Mouse (Mus musculus): ENCODE results near the gene Gm13305.
"Not testable (repeated sequence)": the region's sequence is repeated elsewhere in the genome, so short reads cannot be mapped to it uniquely, and the experiment has no call there.

DNA sequence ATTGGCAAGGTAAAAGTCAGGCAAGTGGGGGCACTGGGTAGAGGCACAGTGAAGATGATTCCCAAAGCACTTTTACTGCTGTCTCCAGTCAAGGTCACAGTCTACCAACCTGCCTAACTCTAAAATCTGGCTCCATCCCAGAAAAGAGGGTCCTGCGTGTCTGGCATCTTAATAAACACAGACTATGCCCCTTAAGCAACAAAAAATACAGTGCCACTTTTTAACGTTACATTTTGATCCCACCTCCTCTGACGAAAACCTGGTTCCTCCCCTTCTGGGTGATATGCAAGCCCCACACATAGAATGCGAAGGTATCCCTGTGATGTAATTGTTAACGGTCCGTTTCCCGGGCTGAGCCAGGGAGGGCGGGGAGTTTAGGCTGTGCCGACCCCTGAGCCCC is 15.3 kb downstream of the Gm13305 start, which contains the start of gene Gm13306:
- TF ChIP-seq CTCF (IDR thresholded peaks at IDR 0.05; ENCODE audit: low read depth, low read length); POLR2A (IDR thresholded peaks at IDR 0.05; ENCODE audit: extremely low read depth, insufficient read depth, low read length): not testable (repeated sequence)

Data from liver, adult 2 months (tissue).